Mouse (Mus musculus) testis, adult 2 months (tissue): Measurements from ENCODE around the gene Wnt10b. TPM values are rescaled to one million over a fixed set of nuclear protein-coding genes. Genes with fewer than 3 reads are reported as not detected.

Source experiments
- H3K27ac ChIP-seq: fragments of 200-500 bp; 2 replicates; pipeline ENCODE4 v1.5.1; 2012; ENCODE audit warnings: low read depth, low read length; ENCODE audit not compliant: control insufficient read depth, insufficient read depth
- H3K27me3 ChIP-seq: fragments of 200-500 bp; 2 replicates; pipeline ENCODE4 v1.6.1; 2012; ENCODE audit warnings: mild to moderate bottlenecking, low read length, moderate library complexity; ENCODE audit not compliant: control insufficient read depth, insufficient read depth
- H3K36me3 ChIP-seq: fragments of 200-500 bp; 2 replicates; pipeline ENCODE4 v1.6.1; 2012; ENCODE audit warnings: mild to moderate bottlenecking, low read length; ENCODE audit not compliant: control insufficient read depth, insufficient read depth
- H3K4me1 ChIP-seq: fragments of 200-500 bp; 2 replicates; pipeline ENCODE4 v1.6.1; 2012; ENCODE audit warnings: low read length; ENCODE audit not compliant: control insufficient read depth, insufficient read depth
- H3K4me3 ChIP-seq: fragments of 200-500 bp; 2 replicates; pipeline ENCODE4 v1.5.1; 2012; ENCODE audit warnings: low read depth, mild to moderate bottlenecking, low read length, moderate library complexity, mixed read lengths; ENCODE audit not compliant: control insufficient read depth
- CTCF ChIP-seq: fragments of 200-500 bp; IDR thresholded peaks from 2 replicates; pipeline ENCODE4 v1.5.1; 2012; ENCODE audit warnings: low read depth, mild to moderate bottlenecking, inconsistent platforms, low read length, moderate library complexity; ENCODE audit not compliant: control insufficient read depth, insufficient read depth, insufficient replicate concordance
- POLR2A ChIP-seq: fragments of 200-500 bp; IDR thresholded peaks from 2 replicates; pipeline ENCODE4 v1.6.1; 2012; ENCODE audit warnings: low read depth, mild to moderate bottlenecking, inconsistent platforms, low read length, moderate library complexity; ENCODE audit not compliant: control insufficient read depth
- polyA plus RNA-seq: library from polyadenylated mRNA; depleted of rRNA; stranded (reverse); fragments of >200 nt; gene quantifications from 2 replicates; pipeline ENCODE4 v1.2.3, GENCODE M21; 2012; rRNA removed

Gene Wnt10b
- 0.47 and 0.67 TPM in 2 replicates for polyA plus RNA-seq

GRCm38 (mm10) chr15:98777762-98778161, at the start of gene Wnt10b:
Wnt10b (minus strand) TSS chr15:98778150.
- Histone ChIP-seq H3K36me3 (no peaks in the 10 kb centered on the region), H3K4me3 (no peak within 1 kb of the TSS), H3K27me3 (peaks cover 8% of the 10 kb centered on the region), H3K4me1 (peaks cover 35% of the 10 kb centered on the region), H3K27ac (no peak within 1 kb of the TSS)
- TF ChIP-seq POLR2A (no peak), CTCF (no peak)

GRCm38 (mm10) chr15:98827611-98828011, 49.7 kb upstream of the Wnt10b start:
- no peak for TF ChIP-seq CTCF
- no peak for TF ChIP-seq POLR2A
- H3K27me3 ChIP-seq, result no peaks in the 10 kb centered on the region
- no peak overlapping the region for H3K4me3 ChIP-seq
- H3K27ac ChIP-seq, result no peak overlapping the region
- peaks cover 2% of the 10 kb centered on the region; the same call in 1 of the 2 replicates for H3K4me1 ChIP-seq
- no peaks in the 10 kb centered on the region for H3K36me3 ChIP-seq

- Histone ChIP-seq H3K36me3 (no peaks in the 10 kb centered on the region), H3K4me1 (no peaks in the 10 kb centered on the region), H3K4me3 (no peak overlapping the region), H3K27me3 (no peaks in the 10 kb centered on the region), H3K27ac (no peak overlapping the region)
- no peak for TF ChIP-seq CTCF
- no peak for TF ChIP-seq POLR2A
These were observed 45.5 kb upstream of the Wnt10b start for GRCm38 (mm10) chr15:98823434-98823833.

- Histone ChIP-seq H3K4me3 (no peak overlapping the region), H3K27me3 (no peaks in the 10 kb centered on the region), H3K27ac (no peak overlapping the region), H3K36me3 (no peaks in the 10 kb centered on the region), H3K4me1 (no peaks in the 10 kb centered on the region)
- TF ChIP-seq POLR2A (no peak), CTCF (no peak)
These were observed 44.2 kb upstream of the Wnt10b start for GRCm38 (mm10) chr15:98822147-98822546.

- H3K27ac ChIP-seq, result no peak overlapping the region
- H3K36me3 ChIP-seq, result no peaks in the 10 kb centered on the region
- no peaks in the 10 kb centered on the region for H3K4me1 ChIP-seq
- H3K4me3 ChIP-seq, result no peak overlapping the region
- H3K27me3 ChIP-seq, result no peaks in the 10 kb centered on the region
- peak; percentile 33; the same call in 1 of the 2 replicates for TF ChIP-seq CTCF
- no peak for TF ChIP-seq POLR2A
These were observed 43.5 kb upstream of the Wnt10b start for GRCm38 (mm10) chr15:98821403-98821802.

GRCm38 (mm10) chr15:98820937-98821336, 43.0 kb upstream of the Wnt10b start:
- H3K36me3 ChIP-seq, result no peaks in the 10 kb centered on the region
- TF ChIP-seq CTCF (no peak), POLR2A (no peak)
- H3K27me3 ChIP-seq, result no peaks in the 10 kb centered on the region

GRCm38 (mm10) chr15:98818171-98818570, 40.2 kb upstream of the Wnt10b start:
- H3K27ac ChIP-seq, result no peak overlapping the region
- H3K27me3 ChIP-seq, result no peaks in the 10 kb centered on the region
- TF ChIP-seq POLR2A (no peak), CTCF (no peak)
- no peaks in the 10 kb centered on the region for H3K4me1 ChIP-seq
- no peak overlapping the region for H3K4me3 ChIP-seq
- no peaks in the 10 kb centered on the region; the same call in 1 of the 2 replicates for H3K36me3 ChIP-seq

More at GRCm38 (mm10) chr15:98820937-98821336, 43.0 kb upstream of the Wnt10b start:
- Histone ChIP-seq H3K4me3 (no peak overlapping the region), H3K27ac (no peak overlapping the region), H3K4me1 (no peaks in the 10 kb centered on the region)
